Mouse (Mus musculus) brain, embryonic 14.5 days (tissue): ENCODE results near the gene Szrd1. TPM values are rescaled to one million over a fixed set of nuclear protein-coding genes. Genes with fewer than 3 reads are reported as not detected.

Experiments
- DNase-seq: peaks from one replicate; pipeline ENCODE4 v3.0.0-alpha.2; 2011; ENCODE audit warnings: low read depth
- CTCF ChIP-seq: fragments of 200-500 bp; IDR thresholded peaks from 2 replicates; pipeline ENCODE4 v1.5.1; 2012; ENCODE audit warnings: inconsistent platforms, mild to moderate bottlenecking, moderate library complexity, borderline replicate concordance; ENCODE audit not compliant: insufficient read depth, insufficient read length; ENCODE audit errors: extremely low read depth
- POLR2A ChIP-seq: fragments of 200-500 bp; IDR thresholded peaks from 2 replicates; pipeline ENCODE4 v1.6.1; 2012; ENCODE audit warnings: mild to moderate bottlenecking, inconsistent platforms, borderline replicate concordance; ENCODE audit not compliant: poor library complexity, insufficient read depth, insufficient read length, severe bottlenecking; ENCODE audit errors: extremely low read depth
- polyA plus RNA-seq: library from polyadenylated mRNA; depleted of rRNA; stranded (reverse); fragments of >200 nt; gene quantifications from 2 replicates; pipeline ENCODE4 v1.2.3, GENCODE M21; 2012; rRNA removed

Szrd1 gene
- polyA plus RNA-seq, result 34.1 and 46.0 TPM in 2 replicates

- TF ChIP-seq POLR2A (peak; percentile 62; the same call in 1 of the 2 replicates), CTCF (no peak)
- DNase-seq, result peak; percentile 100
Measured at GRCm38 (mm10) chr4:141139116-141139970, at the start of gene Szrd1. Szrd1 (minus strand) TSS chr4:141139775.

GRCm38 (mm10) chr4:141186923-141187836 is 47.6 kb upstream of the Szrd1 start:
- TF ChIP-seq CTCF, result no peak
- no peak for TF ChIP-seq POLR2A
- no peak for DNase-seq

- DNase-seq, result no peak
- TF ChIP-seq CTCF (no peak), POLR2A (no peak)
Measured at GRCm38 (mm10) chr4:141184426-141184825, 44.9 kb upstream of the Szrd1 start.

GRCm38 (mm10) chr4:141183932-141184331 is 44.4 kb upstream of the Szrd1 start:
- no peak for TF ChIP-seq POLR2A
- TF ChIP-seq CTCF, result no peak
- no peak for DNase-seq

GRCm38 (mm10) chr4:141181981-141182380 is 42.4 kb upstream of the Szrd1 start:
- TF ChIP-seq POLR2A (no peak), CTCF (no peak)
- no peak for DNase-seq

- TF ChIP-seq CTCF, result no peak
- no peak for TF ChIP-seq POLR2A
- DNase-seq, result no peak
Measured at GRCm38 (mm10) chr4:141180831-141181230, 41.3 kb upstream of the Szrd1 start.

- DNase-seq, result no peak
- TF ChIP-seq CTCF, result no peak
- no peak for TF ChIP-seq POLR2A
Measured at GRCm38 (mm10) chr4:141178500-141178899, 38.9 kb upstream of the Szrd1 start.

GRCm38 (mm10) chr4:141176328-141176838 is 36.8 kb upstream of the Szrd1 start:
- no peak for DNase-seq
- TF ChIP-seq CTCF, result no peak
- TF ChIP-seq POLR2A, result no peak

GRCm38 (mm10) chr4:141175783-141176182 is 36.2 kb upstream of the Szrd1 start:
- peak; percentile 23 for DNase-seq
- no peak for TF ChIP-seq CTCF
- no peak for TF ChIP-seq POLR2A

- TF ChIP-seq POLR2A, result no peak
- no peak for TF ChIP-seq CTCF
- no peak for DNase-seq
Measured at GRCm38 (mm10) chr4:141172121-141172520, 32.5 kb upstream of the Szrd1 start.

- TF ChIP-seq CTCF (no peak), POLR2A (no peak)
- no peak for DNase-seq
Measured at GRCm38 (mm10) chr4:141167156-141167555, 27.6 kb upstream of the Szrd1 start.
